In genomic region chr11:65806321-65806904, GRCm38 (mm10) we compare ENCODE assay signal across 8 mouse cellular contexts. TPM values are rescaled to one million over a fixed set of nuclear protein-coding genes. Genes with fewer than 3 reads are reported as not detected.
DNase-seq lines count a peak whose midpoint lies in the region; ATAC-seq and TF ChIP-seq lines count a peak whose summit lies in the region.

No protein-coding gene starts in this region.

- peak overlapping the region; percentile 50 for H3K27ac ChIP-seq in spleen, adult 2 months (ENCODE audit: insufficient read depth, low read length)
- H3K27ac ChIP-seq in intestine, postnatal 0 days (ENCODE audit: low read depth, low read length), result peak overlapping the region; percentile 94

- TF ChIP-seq POLR2A in spleen, adult 2 months (IDR thresholded peaks at IDR 0.05; ENCODE audit: low read depth, low read length), result no peak

- ATAC-seq in intestine, postnatal 0 days, result peak; percentile 80

- H3K9ac ChIP-seq in intestine, postnatal 0 days (ENCODE audit: low read depth, low read length), result peak overlapping the region; percentile 79

- peak overlapping the region; percentile 88 for H3K4me2 ChIP-seq in intestine, postnatal 0 days (replicated peaks; ENCODE audit: low read depth)

- H3K4me3 ChIP-seq in spleen, adult 2 months (ENCODE audit: extremely low read depth, insufficient read depth, insufficient read length), result peak overlapping the region; percentile 60
- H3K4me3 ChIP-seq in intestine, postnatal 0 days (ENCODE audit: low read depth, low read length), result peak overlapping the region; percentile 81

- H3K36me3 ChIP-seq in spleen, adult 2 months (ENCODE audit: control insufficient read depth, insufficient read depth, low read length), result no peaks in the 10 kb centered on the region
- no peaks in the 10 kb centered on the region for H3K36me3 ChIP-seq in intestine, postnatal 0 days (ENCODE audit: control insufficient read depth, insufficient read depth)

- H3K27me3 ChIP-seq in spleen, adult 2 months (ENCODE audit: control insufficient read depth, insufficient read depth, low read length), result no peaks in the 10 kb centered on the region
- H3K27me3 ChIP-seq in intestine, postnatal 0 days (replicated peaks; ENCODE audit: control insufficient read depth, insufficient read depth, low read length), result no peaks in the 10 kb centered on the region

- 2% methylated on average over 20 of the region's 20 CpGs for WGBS in spleen, adult 2 months
- WGBS in intestine, postnatal 0 days, result 1% methylated on average over 20 of the region's 20 CpGs

- TF ChIP-seq CTCF in spleen, adult 2 months (IDR thresholded peaks at IDR 0.05; ENCODE audit: extremely low read depth, insufficient read depth, insufficient read length, insufficient replicate concordance), result no peak
- TF ChIP-seq CTCF in intestine, postnatal 0 days (IDR thresholded peaks at IDR 0.05; ENCODE audit: low read depth), result no peak

- H3K9me3 ChIP-seq in intestine, postnatal 0 days (ENCODE audit: control insufficient read depth), result no peaks in the 10 kb centered on the region

- DNase-seq in spleen, adult 2 months (ENCODE audit: low read depth in 1 of 2, low spot score in 2 of 2), result peak; percentile 38
- no peak for DNase-seq in spleen, adult 12 weeks (ENCODE audit: low spot score)
- peak; percentile 65 for DNase-seq in brain, adult 2 months (ENCODE audit: low read depth, low spot score)
- DNase-seq in frontal cortex, postnatal 36 days (ENCODE audit: low spot score in 2 of 2), result peak; percentile 27 to 41
- peak; percentile 43 for DNase-seq in lung, postnatal 10 days
- DNase-seq in skeletal muscle tissue, adult 2 months (ENCODE audit: low read depth, low spot score), result peak; percentile 22
- no peak for DNase-seq in testis, postnatal 10 days (ENCODE audit: low spot score)

- H3K4me1 ChIP-seq in spleen, adult 2 months (ENCODE audit: control insufficient read depth, insufficient read depth, insufficient read length), result peaks cover 3% of the 10 kb centered on the region
- no peaks in the 10 kb centered on the region for H3K4me1 ChIP-seq in intestine, postnatal 0 days (replicated peaks; ENCODE audit: control insufficient read depth, insufficient read depth, low read length)

RNA-seq across cellular contexts. Expression of gene Zkscan6, which starts 0.6 kb away (rescaled TPM):
- polyA plus RNA-seq in spleen, adult 2 months (2012; rRNA removed), result 3.3 and 3.7 TPM in 2 replicates
- polyA plus RNA-seq in intestine, postnatal 0 days (2015; fragmentation: Nextera tagmentation; extraction: Ambion mirVana), result 9.3 and 9.9 TPM in 2 replicates

RNA-seq across cellular contexts. Expression of gene Map2k4, which starts 18.3 kb away (rescaled TPM):
- 7.6 and 8.3 TPM in 2 replicates for polyA plus RNA-seq in spleen, adult 2 months (2012; rRNA removed)
- 38.9 and 42.7 TPM in 2 replicates for polyA plus RNA-seq in intestine, postnatal 0 days (2015; fragmentation: Nextera tagmentation; extraction: Ambion mirVana)

Comparison
In these comparisons a context has a peak if more than half of its experiments do, and no peak if none do; other contexts are left out.
1. DNase-seq: peak in spleen, adult 2 months (2 of 2), brain, adult 2 months (single experiment), frontal cortex, postnatal 36 days (2 of 2), lung, postnatal 10 days (single experiment) and skeletal muscle tissue, adult 2 months (single experiment); none in spleen, adult 12 weeks (single experiment) and testis, postnatal 10 days (single experiment).